Mouse (Mus musculus) testis, adult 2 months (tissue): ENCODE data around the gene Rnf5. TPM values are rescaled to one million over a fixed set of nuclear protein-coding genes. Genes with fewer than 3 reads are reported as not detected.

ENCODE experiments used
- H3K27ac ChIP-seq: fragments of 200-500 bp; 2 replicates; pipeline ENCODE4 v1.5.1; 2012; ENCODE audit warnings: low read depth, low read length; ENCODE audit not compliant: control insufficient read depth, insufficient read depth
- H3K27me3 ChIP-seq: fragments of 200-500 bp; 2 replicates; pipeline ENCODE4 v1.6.1; 2012; ENCODE audit warnings: mild to moderate bottlenecking, low read length, moderate library complexity; ENCODE audit not compliant: control insufficient read depth, insufficient read depth
- H3K36me3 ChIP-seq: fragments of 200-500 bp; 2 replicates; pipeline ENCODE4 v1.6.1; 2012; ENCODE audit warnings: mild to moderate bottlenecking, low read length; ENCODE audit not compliant: control insufficient read depth, insufficient read depth
- H3K4me1 ChIP-seq: fragments of 200-500 bp; 2 replicates; pipeline ENCODE4 v1.6.1; 2012; ENCODE audit warnings: low read length; ENCODE audit not compliant: control insufficient read depth, insufficient read depth
- H3K4me3 ChIP-seq: fragments of 200-500 bp; 2 replicates; pipeline ENCODE4 v1.5.1; 2012; ENCODE audit warnings: low read depth, mild to moderate bottlenecking, low read length, moderate library complexity, mixed read lengths; ENCODE audit not compliant: control insufficient read depth
- CTCF ChIP-seq: fragments of 200-500 bp; IDR thresholded peaks from 2 replicates; pipeline ENCODE4 v1.5.1; 2012; ENCODE audit warnings: low read depth, mild to moderate bottlenecking, inconsistent platforms, low read length, moderate library complexity; ENCODE audit not compliant: control insufficient read depth, insufficient read depth, insufficient replicate concordance
- POLR2A ChIP-seq: fragments of 200-500 bp; IDR thresholded peaks from 2 replicates; pipeline ENCODE4 v1.6.1; 2012; ENCODE audit warnings: low read depth, mild to moderate bottlenecking, inconsistent platforms, low read length, moderate library complexity; ENCODE audit not compliant: control insufficient read depth
- polyA plus RNA-seq: library from polyadenylated mRNA; depleted of rRNA; stranded (reverse); fragments of >200 nt; gene quantifications from 2 replicates; pipeline ENCODE4 v1.2.3, GENCODE M21; 2012

The Rnf5 gene
- polyA plus RNA-seq, 1 experiment, result 63.4 TPM

GRCm38 (mm10) chr17:34613830-34614229 is 10.3 kb upstream of the Rnf5 start:
- Histone ChIP-seq H3K27ac (no peak overlapping the region), H3K4me3 (no peak overlapping the region), H3K4me1 (no peaks in the 10 kb centered on the region), H3K36me3 (no peaks in the 10 kb centered on the region; the same call in 1 of the 2 replicates), H3K27me3 (no peaks in the 10 kb centered on the region)
- no peak for TF ChIP-seq POLR2A
- TF ChIP-seq CTCF, result no peak

GRCm38 (mm10) chr17:34613054-34613645 is 9.7 kb upstream of the Rnf5 start:
- Histone ChIP-seq H3K36me3 (no peaks in the 10 kb centered on the region; the same call in 1 of the 2 replicates), H3K4me1 (no peaks in the 10 kb centered on the region), H3K27me3 (no peaks in the 10 kb centered on the region), H3K4me3 (no peak overlapping the region), H3K27ac (no peak overlapping the region)
- TF ChIP-seq POLR2A (no peak), CTCF (no peak)

- no peaks in the 10 kb centered on the region; the same call in 1 of the 2 replicates for H3K36me3 ChIP-seq
- no peaks in the 10 kb centered on the region for H3K27me3 ChIP-seq
- H3K4me1 ChIP-seq, result peaks cover 6% of the 10 kb centered on the region
Observed at GRCm38 (mm10) chr17:34611050-34611449, 7.6 kb upstream of the Rnf5 start.

GRCm38 (mm10) chr17:34607997-34608396 is 4.5 kb upstream of the Rnf5 start:
- no peak overlapping the region; the same call in 1 of the 2 replicates for H3K4me3 ChIP-seq
- H3K27ac ChIP-seq, result no peak overlapping the region
- peaks cover 10% of the 10 kb centered on the region for H3K4me1 ChIP-seq
- no peak for TF ChIP-seq CTCF
- TF ChIP-seq POLR2A, result no peak
- H3K36me3 ChIP-seq, result no peaks in the 10 kb centered on the region; the same call in 1 of the 2 replicates
- no peaks in the 10 kb centered on the region for H3K27me3 ChIP-seq

More at GRCm38 (mm10) chr17:34611050-34611449, 7.6 kb upstream of the Rnf5 start:
- TF ChIP-seq CTCF, result no peak
- no peak for TF ChIP-seq POLR2A
- H3K27ac ChIP-seq, result no peak overlapping the region
- H3K4me3 ChIP-seq, result no peak overlapping the region

- TF ChIP-seq CTCF, result no peak
- TF ChIP-seq POLR2A, result no peak
- Histone ChIP-seq H3K27me3 (no peaks in the 10 kb centered on the region), H3K4me1 (peaks cover 10% of the 10 kb centered on the region), H3K27ac (peak overlapping the region; percentile 45), H3K4me3 (peak overlapping the region; percentile 90), H3K36me3 (no peaks in the 10 kb centered on the region; the same call in 1 of the 2 replicates)
Observed at GRCm38 (mm10) chr17:34606186-34607039, 2.9 kb upstream of the Rnf5 start.

- Histone ChIP-seq H3K4me1 (peaks cover 10% of the 10 kb centered on the region), H3K36me3 (no peaks in the 10 kb centered on the region; the same call in 1 of the 2 replicates), H3K4me3 (peak overlapping the region; percentile 90), H3K27ac (peak overlapping the region; percentile 97), H3K27me3 (no peaks in the 10 kb centered on the region)
- TF ChIP-seq POLR2A (peak; percentile 90), CTCF (no peak)
Observed at GRCm38 (mm10) chr17:34605609-34606008, 2.1 kb upstream of the Rnf5 start.

DNA sequence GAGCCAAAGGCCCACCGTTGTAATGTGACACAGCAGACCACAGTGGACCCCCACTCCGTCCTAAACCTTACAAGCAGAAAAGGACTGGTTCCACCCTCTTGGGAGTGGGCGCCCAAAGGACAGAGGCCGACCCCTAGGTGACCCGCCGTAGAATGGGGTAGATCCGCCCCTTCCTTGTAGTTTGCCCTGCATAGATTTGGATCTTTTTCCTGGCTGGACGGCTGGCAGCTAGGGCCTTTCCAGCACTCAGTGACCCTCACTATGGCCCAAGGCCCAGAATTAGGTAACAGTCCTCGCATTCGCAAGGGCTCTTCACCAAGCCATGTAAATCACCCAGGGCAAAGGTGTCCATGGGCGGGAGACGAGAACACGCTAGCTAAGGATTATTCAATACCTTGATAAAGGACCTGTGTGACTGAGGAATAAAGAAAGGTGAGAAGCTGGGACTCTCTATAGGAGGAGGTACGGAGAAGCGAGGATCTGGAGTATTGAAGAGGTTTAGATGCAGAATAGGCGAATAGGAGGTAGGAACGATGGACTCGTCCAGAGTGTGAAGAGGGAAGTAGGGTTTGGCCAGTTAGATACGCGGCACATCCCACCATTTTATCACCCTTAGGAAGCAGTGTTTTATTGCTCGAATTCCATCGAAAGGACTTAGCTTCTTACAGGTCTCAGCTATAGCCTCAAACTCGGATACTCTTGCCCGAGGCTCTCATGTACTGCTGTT is 1.2 kb upstream of the Rnf5 start:
- Histone ChIP-seq H3K36me3 (no peaks in the 10 kb centered on the region), H3K27ac (peak overlapping the region; percentile 97), H3K4me1 (peaks cover 10% of the 10 kb centered on the region), H3K4me3 (peak overlapping the region; percentile 90), H3K27me3 (no peaks in the 10 kb centered on the region)
- TF ChIP-seq CTCF (no peak), POLR2A (no peak)
